Mouse (Mus musculus): ENCODE measurements around the gene Txnrd1.

DNA sequence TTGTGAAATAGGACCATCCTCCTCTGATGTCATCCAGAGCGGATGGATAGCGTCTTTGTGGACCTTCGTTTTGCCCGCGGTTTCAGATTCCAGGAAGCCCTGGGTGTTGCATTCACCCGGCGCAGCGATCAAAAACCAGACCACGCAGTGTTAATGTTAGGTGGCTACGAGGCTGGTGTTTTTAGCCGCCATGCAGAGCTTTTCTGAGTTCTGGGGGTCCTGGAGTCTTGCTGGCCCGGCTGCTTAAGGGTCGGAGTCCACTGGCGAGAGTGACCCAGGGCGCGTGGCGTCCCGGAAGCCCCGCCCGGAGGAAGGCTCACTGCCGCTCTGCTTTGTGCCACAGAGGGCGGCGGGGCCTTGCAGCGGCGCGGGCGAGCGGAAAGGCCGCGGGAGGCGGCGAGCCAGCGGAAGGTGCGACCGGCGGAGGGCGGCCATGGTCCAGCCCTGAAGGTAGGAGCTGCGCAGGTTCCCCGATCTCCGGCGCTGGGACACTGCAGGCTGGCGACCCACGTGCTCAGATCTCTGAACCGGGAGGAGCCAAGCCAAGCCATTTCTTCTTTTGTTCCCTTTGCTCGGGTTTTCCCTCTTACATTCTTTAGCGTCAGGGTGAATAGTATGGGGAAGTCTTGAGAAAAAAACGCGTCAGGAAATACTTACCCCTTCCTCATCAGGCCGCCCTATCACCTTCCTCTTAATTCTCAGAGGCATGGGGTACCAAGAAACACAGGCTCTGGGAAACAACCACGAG is 26.6 kb downstream of the Txnrd1 start:
- TF ChIP-seq CTCF (conservative IDR thresholded peaks at IDR 0.05; ENCODE audit: low read length) (no peak), POU5F1 (IDR thresholded peaks at IDR 0.05; ENCODE audit: borderline replicate concordance, low read length) (no peak), NANOG (IDR thresholded peaks at IDR 0.05; ENCODE audit: borderline replicate concordance, low read length) (no peak)
